Mouse (Mus musculus): ENCODE data around the gene Faim2.

The Faim2 gene

GRCm38 (mm10) chr15:99527629-99528353 lies at the start of gene Faim2:
Gene Faim2, minus strand, starts transcription at chr15:99528165.
- peak; percentile 39 for DNase-seq (ENCODE audit: low spot score)

GRCm38 (mm10) chr15:99569123-99569522 lies 41.2 kb upstream of the Faim2 start:
- DNase-seq (ENCODE audit: low spot score): no peak

GRCm38 (mm10) chr15:99568682-99569081 lies 40.7 kb upstream of the Faim2 start:
- DNase-seq (ENCODE audit: low spot score): no peak

- DNase-seq (ENCODE audit: low spot score): no peak
Measured at GRCm38 (mm10) chr15:99567371-99567770, 39.4 kb upstream of the Faim2 start.

- DNase-seq (ENCODE audit: low spot score): no peak
Measured at GRCm38 (mm10) chr15:99560246-99560645, 32.3 kb upstream of the Faim2 start.

GRCm38 (mm10) chr15:99558947-99559346 lies 31.0 kb upstream of the Faim2 start:
- no peak for DNase-seq (ENCODE audit: low spot score)

- DNase-seq (ENCODE audit: low spot score): no peak
Measured at GRCm38 (mm10) chr15:99553767-99554166, 25.8 kb upstream of the Faim2 start.

GRCm38 (mm10) chr15:99549901-99550300 lies 21.9 kb upstream of the Faim2 start:
- no peak for DNase-seq (ENCODE audit: low spot score)

- no peak for DNase-seq (ENCODE audit: low spot score)
Measured at GRCm38 (mm10) chr15:99547732-99548131, 19.8 kb upstream of the Faim2 start.

- DNase-seq (ENCODE audit: low spot score): peak; percentile 45
Measured at GRCm38 (mm10) chr15:99546596-99546995, 18.6 kb upstream of the Faim2 start.

GRCm38 (mm10) chr15:99544047-99544446 lies 16.1 kb upstream of the Faim2 start:
- no peak for DNase-seq (ENCODE audit: low spot score)

- no peak for DNase-seq (ENCODE audit: low spot score)
Measured at GRCm38 (mm10) chr15:99539891-99540290, 11.9 kb upstream of the Faim2 start.

- no peak for DNase-seq (ENCODE audit: low spot score)
Measured at GRCm38 (mm10) chr15:99536889-99537862, 9.2 kb upstream of the Faim2 start.

GRCm38 (mm10) chr15:99532023-99532422 lies 4.1 kb upstream of the Faim2 start:
- no peak for DNase-seq (ENCODE audit: low spot score)

GRCm38 (mm10) chr15:99531146-99531545 lies 3.2 kb upstream of the Faim2 start:
- DNase-seq (ENCODE audit: low spot score): no peak

- no peak for DNase-seq (ENCODE audit: low spot score)
Measured at GRCm38 (mm10) chr15:99526681-99527080, 1.3 kb downstream of the Faim2 start.

- no peak for DNase-seq (ENCODE audit: low spot score)
Measured at GRCm38 (mm10) chr15:99520306-99520705, 7.7 kb downstream of the Faim2 start.

GRCm38 (mm10) chr15:99519626-99520025 lies 8.3 kb downstream of the Faim2 start:
- DNase-seq (ENCODE audit: low spot score): no peak

- DNase-seq (ENCODE audit: low spot score): no peak
Measured at GRCm38 (mm10) chr15:99517715-99518114, 10.2 kb downstream of the Faim2 start.

- no peak for DNase-seq (ENCODE audit: low spot score)
Measured at GRCm38 (mm10) chr15:99516715-99517114, 11.2 kb downstream of the Faim2 start.

- no peak for DNase-seq (ENCODE audit: low spot score)
Measured at GRCm38 (mm10) chr15:99511797-99512525, 16.0 kb downstream of the Faim2 start.

- DNase-seq (ENCODE audit: low spot score): no peak
Measured at GRCm38 (mm10) chr15:99510621-99511020, 17.3 kb downstream of the Faim2 start.

Measured in embryo, embryonic 10 days (tissue).